Mouse (Mus musculus): ENCODE measurements around the gene Txn1.

DNA sequence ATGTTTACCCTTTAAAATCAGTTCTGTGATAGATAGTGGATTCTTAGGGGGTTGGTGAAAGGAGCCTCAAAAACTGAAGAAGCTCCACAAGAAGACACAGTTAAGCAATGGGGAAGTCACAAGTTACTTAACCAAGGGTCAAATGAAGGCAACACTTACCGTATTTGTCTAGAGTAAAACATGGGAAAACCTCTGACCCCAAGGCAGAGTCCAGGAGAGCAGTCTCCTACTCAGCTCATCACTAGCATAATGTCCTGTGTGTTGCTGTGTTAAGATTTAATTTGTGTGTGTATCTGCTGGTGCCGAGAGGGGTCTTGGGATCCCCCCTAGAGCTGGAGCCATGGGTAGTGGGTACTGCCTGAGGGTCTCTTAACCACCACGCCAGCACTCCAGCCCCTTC lies 3.8 kb downstream of the Txn1 start:
- TF ChIP-seq CTCF (IDR thresholded peaks at IDR 0.05; ENCODE audit: insufficient read depth, low read length) (no peak), POLR2A (IDR thresholded peaks at IDR 0.05; ENCODE audit: borderline replicate concordance, extremely low read depth, low read depth, low read length) (no peak)

Measured in lung, adult 2 months (tissue).